Mouse (Mus musculus) heart, postnatal 4 days (tissue): ENCODE measurements around the gene Sema6b. TPM values are rescaled to one million over a fixed set of nuclear protein-coding genes. Genes with fewer than 3 reads are reported as not detected.
A peak's percentile ranks its signal among the peaks of the same experiment; 100 is the strongest.
"Not testable (repeated sequence)": the region's sequence is repeated elsewhere in the genome, so short reads cannot be mapped to it uniquely, and the experiment has no call there.

ENCODE experiments used
- DNase-seq: peaks from one replicate; pipeline ENCODE4 v3.0.0; 2021
- total RNA-seq, 2 experiments: library from RNA; stranded (reverse); gene quantifications; 2 replicates each; pipeline ENCODE4 v1.2.3; 2021

Gene Sema6b
- total RNA-seq, 2 experiments from 2014 or later, result 6.3 to 7.2 TPM

DNA sequence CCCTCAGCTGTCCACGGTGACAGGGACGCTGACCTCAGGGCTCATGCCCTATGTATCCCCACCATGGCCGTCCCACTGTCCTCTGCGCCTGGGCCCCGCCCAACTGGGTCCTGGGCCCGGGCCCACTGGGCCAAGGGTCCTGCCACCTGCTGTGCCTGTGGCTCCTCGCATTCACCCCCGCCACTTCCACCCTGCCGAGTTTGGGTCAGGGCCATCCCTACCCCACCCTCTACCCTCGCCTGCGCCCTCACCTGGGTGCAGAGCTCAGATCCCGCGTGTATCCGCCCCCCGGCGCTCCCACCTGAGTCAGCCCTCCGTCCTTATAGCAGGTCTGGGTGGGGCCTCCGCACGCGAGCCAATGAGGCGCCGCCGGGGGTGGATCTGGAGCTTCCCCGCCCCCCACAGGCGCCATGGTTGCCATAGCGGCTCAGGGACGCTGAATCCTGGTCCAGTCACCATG is 22.9 kb downstream of the Sema6b start, which contains the start of gene Plin5:
Gene Plin5 (minus strand): TSS at position 346 of the 460 bp plus-strand sequence.
- DNase-seq, result peak; percentile 87

GRCm38 (mm10) chr17:56116193-56116592 is 23.9 kb downstream of the Sema6b start:
- DNase-seq, result no peak

- DNase-seq, result peak; percentile 8
Observed at GRCm38 (mm10) chr17:56112743-56113142, 27.4 kb downstream of the Sema6b start.

GRCm38 (mm10) chr17:56111864-56112263 is 28.3 kb downstream of the Sema6b start:
- DNase-seq, result peak; percentile 82

- peak; percentile 12 for DNase-seq
Observed at GRCm38 (mm10) chr17:56111021-56111420, 29.1 kb downstream of the Sema6b start.

GRCm38 (mm10) chr17:56110571-56110970 is 29.6 kb downstream of the Sema6b start:
- DNase-seq, result peak; percentile 74

GRCm38 (mm10) chr17:56109219-56110051 is 30.7 kb downstream of the Sema6b start, which contains the start of gene Plin4:
TSS of gene Plin4 (minus strand) at chr17:56109803.
- peak; percentile 80 for DNase-seq

- peak; percentile 83 for DNase-seq
Observed at GRCm38 (mm10) chr17:56108334-56109044, 31.7 kb downstream of the Sema6b start.

GRCm38 (mm10) chr17:56107736-56108135 is 32.4 kb downstream of the Sema6b start:
- peak; percentile 8 for DNase-seq

DNA sequence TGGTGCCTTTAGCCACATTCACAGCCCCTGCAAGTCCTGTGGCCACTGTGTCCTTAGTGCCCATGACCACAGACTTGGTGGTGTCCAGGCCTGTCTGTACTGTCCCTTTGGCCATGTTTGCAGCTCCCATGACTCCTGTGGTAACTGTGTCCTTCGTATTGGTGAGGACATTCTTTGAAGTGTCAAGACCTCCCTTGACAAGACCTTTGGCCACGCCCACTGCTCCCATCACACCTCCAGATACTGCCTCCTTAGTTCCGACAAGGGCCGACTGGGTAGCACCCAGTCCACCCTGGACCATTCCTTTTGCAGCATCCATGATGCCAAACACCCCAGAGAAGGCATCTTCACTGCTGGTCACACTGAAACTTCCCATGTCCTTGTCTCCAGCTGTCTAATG is 33.2 kb downstream of the Sema6b start:
- peak; percentile 6 for DNase-seq

DNA sequence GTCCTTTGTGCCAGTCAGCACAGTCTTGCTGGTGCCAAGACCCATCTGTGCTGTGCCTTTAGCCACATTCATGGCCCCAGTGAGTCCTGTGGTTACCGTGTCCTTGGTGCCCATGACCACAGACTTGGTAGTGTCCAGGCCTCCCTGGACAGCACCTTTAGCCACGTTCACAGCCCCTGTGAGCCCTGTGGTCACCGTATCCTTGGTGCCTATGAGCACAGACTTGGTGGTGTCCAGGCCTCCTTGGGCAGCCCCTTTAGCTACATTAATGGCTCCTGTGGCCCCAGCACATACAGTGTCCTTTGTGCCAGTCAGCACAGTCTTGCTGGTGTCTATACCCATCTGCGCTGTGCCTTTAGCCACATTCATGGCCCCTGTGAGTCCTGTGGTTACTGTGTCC is 33.7 kb downstream of the Sema6b start:
- DNase-seq, result not testable (repeated sequence)

DNA sequence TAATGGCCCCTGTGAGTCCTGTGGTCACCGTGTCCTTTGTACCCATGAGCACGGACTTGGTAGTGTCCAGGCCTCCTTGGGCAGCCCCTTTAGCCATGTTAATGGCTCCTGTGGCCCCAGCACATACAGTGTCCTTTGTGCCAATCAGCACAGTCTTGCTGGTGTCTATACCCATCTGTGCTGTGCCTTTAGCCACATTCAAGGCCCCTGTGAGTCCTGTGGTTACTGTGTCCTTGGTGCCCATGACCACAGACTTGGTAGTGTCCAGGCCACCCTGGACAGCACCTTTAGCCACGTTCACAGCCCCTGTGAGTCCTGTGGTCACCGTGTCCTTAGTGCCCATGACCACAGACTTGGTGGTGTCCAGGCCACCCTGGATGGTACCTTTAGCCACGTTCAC is 35.3 kb downstream of the Sema6b start:
- peak; percentile 6 for DNase-seq

DNA sequence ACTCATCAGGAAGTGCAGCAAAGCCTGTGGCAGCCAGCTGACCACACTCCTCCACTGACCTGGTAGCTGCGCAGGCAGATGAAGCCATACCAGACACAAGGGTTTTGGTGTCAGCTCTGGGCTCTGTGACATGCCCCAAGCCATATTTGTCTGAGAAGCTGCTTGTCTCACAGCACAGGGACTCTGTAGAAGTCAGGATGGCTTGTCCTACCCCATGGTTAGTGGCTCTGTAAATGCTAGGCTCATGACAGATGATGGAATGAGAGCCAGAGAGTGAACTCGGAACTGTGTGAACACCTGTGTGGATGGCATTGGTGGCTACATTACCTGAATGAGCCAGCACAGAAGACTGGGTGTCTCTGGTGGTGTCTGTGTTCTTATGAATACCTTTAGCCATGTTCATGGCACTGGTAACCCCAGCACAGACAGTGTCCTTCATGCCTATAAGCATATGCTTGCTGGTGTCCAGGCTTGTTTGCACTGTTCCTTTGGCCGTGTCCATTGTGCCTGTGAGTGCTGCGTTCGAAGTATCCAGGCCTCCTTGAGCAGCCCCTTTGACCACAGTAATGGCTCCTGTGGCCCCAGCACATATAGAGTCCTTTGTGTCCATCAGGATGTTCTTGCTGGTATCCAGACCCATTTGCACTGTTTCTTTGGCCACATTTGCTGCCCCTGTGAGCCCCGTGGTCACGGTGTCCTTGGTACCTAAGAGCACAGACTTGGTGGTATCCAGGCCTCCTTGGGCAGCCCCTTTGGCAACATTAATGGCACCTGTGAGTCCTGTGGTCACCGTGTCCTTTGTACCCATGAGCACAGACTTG is 36.5 kb downstream of the Sema6b start:
- peak; percentile 14 for DNase-seq

DNA sequence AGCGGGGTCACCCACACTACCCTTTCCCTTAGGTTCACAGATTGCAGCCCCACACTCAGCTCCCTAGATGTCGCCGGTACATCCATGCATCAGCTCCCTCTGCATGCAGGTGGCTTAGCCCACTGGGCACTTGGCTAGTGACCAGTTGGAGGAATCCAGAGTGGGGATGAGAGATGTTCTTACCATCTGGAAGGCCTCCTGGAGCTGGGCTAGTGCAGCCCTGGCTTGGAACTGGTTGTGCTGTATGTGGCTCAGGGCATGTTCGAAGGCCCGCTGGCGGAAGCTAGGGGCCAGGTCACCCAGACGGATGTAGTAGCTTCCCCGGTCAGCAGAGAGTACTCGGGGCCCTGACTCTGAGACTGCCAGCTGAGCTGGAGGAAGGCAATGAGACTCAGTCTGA is 37.2 kb downstream of the Sema6b start:
- peak; percentile 25 for DNase-seq

- peak; percentile 8 for DNase-seq
Observed at GRCm38 (mm10) chr17:56102158-56102557, 38.0 kb downstream of the Sema6b start.

- peak; percentile 27 for DNase-seq
Observed at GRCm38 (mm10) chr17:56100811-56101210, 39.3 kb downstream of the Sema6b start.

GRCm38 (mm10) chr17:56098711-56099572 is 41.2 kb downstream of the Sema6b start:
- DNase-seq, result peak; percentile 22

- DNase-seq, result no peak
Observed at GRCm38 (mm10) chr17:56098180-56098579, 42.0 kb downstream of the Sema6b start.

DNA sequence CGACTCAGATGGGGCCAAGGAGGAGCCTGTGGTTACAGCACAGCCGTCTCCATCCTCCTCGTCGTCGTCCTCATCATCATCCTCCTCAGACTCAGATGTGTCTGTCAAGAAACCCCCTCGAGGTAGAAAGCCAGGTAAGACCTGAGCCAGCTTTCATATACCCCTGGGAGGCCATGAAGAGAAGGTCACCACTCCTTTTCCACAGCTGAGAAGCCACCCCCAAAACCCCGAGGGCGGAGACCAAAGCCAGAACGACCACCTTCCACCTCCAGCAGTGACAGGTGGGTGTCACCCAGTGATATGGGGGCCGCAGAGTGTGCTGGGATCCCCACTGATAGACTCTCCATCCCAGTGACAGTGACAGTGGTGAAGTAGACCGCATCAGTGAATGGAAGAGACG is 43.3 kb downstream of the Sema6b start:
- no peak for DNase-seq

GRCm38 (mm10) chr17:56092794-56093193 is 47.3 kb downstream of the Sema6b start:
- peak; percentile 5 for DNase-seq

DNA sequence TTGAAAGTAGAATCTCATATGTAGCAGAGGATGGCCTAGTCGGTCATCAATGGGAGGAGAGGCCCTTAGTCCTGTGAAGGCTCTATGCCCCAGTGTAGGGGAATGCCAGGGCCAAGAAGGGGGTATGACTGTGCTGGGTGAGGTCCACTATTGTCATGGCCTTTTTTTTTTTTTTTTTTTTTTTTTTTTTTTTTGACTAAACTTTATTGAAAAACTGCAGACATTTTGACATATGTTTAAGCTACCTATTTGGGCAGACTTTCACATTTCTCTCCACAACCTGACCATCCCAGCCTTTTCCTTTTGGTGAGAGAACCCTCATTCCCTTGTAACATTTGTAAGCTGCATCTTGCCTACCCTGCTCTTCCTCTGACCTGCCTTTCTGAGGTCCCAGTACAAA is 47.8 kb downstream of the Sema6b start:
- DNase-seq, result no peak
